Mouse (Mus musculus): ENCODE measurements around the gene Dhx16. TPM values are rescaled to one million over a fixed set of nuclear protein-coding genes. Genes with fewer than 3 reads are reported as not detected.

The Dhx16 gene
- polyA plus RNA-seq (2016; fragmentation: Nextera tagmentation; extraction: Ambion mirVana): 52.6 and 60.7 TPM in 2 replicates

DNA sequence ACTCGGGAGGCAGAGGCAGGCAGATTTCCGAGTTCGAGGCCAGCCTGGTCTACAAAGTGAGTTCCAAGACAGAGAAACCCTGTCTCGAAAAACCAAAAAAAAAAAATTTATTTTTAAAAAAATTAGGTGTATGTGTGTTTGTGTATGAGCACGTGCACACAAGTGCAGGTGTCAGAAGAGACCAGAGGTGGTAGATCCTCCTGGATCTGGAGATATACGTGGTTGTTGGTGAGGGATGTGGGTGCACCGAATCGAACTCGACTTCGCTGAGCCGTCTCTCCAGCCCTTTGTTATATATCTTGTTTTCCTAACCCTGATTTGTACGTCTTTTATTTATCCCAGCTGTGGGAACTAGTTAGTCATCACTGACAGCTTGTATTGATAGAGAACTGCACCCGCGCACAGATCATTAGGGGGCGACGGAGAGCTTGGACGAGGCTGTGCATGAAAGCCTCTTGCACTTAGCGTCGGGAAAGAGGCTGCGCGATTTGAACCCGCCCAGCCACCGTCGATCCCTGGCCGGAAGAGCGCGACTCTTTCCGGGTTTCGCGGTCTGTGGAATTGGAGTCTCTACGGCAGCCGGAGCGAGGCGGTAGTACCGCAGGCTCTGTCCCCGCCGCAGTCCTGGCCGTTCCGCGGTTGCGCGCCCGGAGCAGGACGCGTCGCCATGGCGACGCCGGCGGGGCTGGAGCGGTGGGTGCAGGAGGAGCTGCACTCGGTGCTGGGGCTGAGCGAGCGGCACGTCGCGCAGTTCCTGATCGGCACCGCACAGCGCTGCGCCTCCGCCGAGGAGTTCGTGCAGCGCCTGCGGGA, at the start of gene Dhx16:
Gene Dhx16 (plus strand): TSS at position 575 of the 813 bp plus-strand sequence.
- peaks cover 15% of the 10 kb centered on the region for H3K4me1 ChIP-seq
- WGBS: 6% methylated on average over 66 of the region's 66 CpGs
- no peaks in the 10 kb centered on the region for H3K27me3 ChIP-seq (replicated peaks; ENCODE audit: low read depth, poor library complexity, severe bottlenecking)
- peak; percentile 97 for DNase-seq (ENCODE audit: low spot score)
- H3K27ac ChIP-seq (replicated peaks): peak within 1 kb of the TSS; percentile 87
- H3K36me3 ChIP-seq (replicated peaks): peaks cover 62% of the 10 kb centered on the region
- H3K9me3 ChIP-seq: no peaks in the 10 kb centered on the region
- H3K4me3 ChIP-seq: peak within 1 kb of the TSS; percentile 98

DNA sequence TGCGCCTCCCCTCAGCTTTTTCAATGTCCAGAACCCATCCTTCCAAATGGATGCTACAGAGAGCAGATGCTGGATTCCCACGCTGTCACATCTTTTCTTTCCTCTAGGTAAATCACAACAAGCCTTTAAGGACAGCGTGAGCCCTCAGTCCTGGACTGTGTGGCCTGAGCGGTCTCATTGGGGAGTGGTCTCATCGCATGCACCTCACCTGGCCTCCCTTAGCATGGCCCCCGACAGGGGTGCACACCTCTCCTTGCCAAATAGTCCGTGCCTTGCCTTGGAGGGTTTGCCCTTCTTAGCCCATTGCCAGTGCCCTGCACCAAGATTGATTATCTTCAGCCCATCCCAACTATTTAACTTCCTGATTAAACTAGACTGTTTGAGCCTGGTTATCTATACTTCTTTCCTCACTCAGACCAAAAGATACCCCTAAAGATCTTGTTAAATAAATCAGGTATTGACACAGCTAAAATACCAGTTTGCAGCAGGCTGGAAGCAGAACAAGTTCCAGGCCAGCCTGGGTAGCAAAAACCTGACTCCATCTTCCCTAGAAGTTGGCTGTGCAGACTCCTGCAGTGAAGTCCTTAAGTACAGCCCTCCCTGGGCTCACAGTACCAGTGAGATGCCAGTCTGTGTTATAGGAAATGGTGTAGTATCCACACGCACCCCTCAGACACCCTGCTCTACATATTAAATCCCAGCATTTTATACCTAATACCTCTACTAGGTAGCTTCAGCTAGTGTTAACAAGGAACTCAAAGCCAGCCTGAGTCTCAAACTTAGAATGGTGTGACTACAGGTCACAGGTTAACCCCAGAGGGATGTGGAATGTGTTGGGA, 47.0 kb upstream of the Dhx16 start:
- peaks cover 87% of the 10 kb centered on the region for H3K36me3 ChIP-seq (replicated peaks)
- H3K4me1 ChIP-seq: peaks cover 37% of the 10 kb centered on the region
- H3K4me3 ChIP-seq: peak overlapping the region; percentile 70; the same call in 1 of the 2 replicates
- no peaks in the 10 kb centered on the region for H3K27me3 ChIP-seq (replicated peaks; ENCODE audit: low read depth, poor library complexity, severe bottlenecking)
- H3K27ac ChIP-seq (replicated peaks): no peak overlapping the region
- DNase-seq (ENCODE audit: low spot score): no peak
- WGBS: 71% methylated on average over 8 of the region's 8 CpGs
- no peaks in the 10 kb centered on the region for H3K9me3 ChIP-seq

DNA sequence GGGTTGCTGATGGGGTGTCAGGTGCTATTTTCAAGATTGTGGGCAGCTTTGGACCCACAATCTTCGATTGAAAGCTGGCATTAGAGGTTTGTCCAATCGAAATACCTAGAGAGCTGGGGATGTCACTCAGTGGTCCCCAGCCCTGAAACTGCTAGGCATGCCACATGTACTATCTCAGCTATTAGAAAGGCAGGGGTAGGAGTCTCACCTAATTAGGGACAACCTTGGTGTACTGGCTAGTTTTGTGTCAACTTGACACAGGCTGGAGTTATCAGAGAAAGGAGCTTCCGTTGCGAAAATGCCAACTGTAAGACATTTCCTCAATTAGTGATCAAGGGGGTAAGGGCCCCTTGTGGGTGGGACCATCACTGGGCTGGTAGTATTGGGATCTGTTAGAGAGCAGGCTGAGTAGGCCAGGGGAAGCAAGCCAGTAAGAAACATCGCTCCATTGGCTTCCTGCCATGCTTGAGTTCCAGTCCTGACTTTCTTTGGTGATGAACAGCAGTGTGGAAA, 46.3 kb upstream of the Dhx16 start:
- no peak for DNase-seq (ENCODE audit: low spot score)
- Histone ChIP-seq H3K27me3 (replicated peaks; ENCODE audit: low read depth, poor library complexity, severe bottlenecking) (no peaks in the 10 kb centered on the region), H3K9me3 (no peaks in the 10 kb centered on the region), H3K27ac (replicated peaks) (no peak overlapping the region), H3K36me3 (replicated peaks) (peaks cover 80% of the 10 kb centered on the region), H3K4me1 (peaks cover 37% of the 10 kb centered on the region), H3K4me3 (peak overlapping the region; percentile 70; the same call in 1 of the 2 replicates)
- WGBS: 26% methylated on average over 5 of the region's 5 CpGs

DNA sequence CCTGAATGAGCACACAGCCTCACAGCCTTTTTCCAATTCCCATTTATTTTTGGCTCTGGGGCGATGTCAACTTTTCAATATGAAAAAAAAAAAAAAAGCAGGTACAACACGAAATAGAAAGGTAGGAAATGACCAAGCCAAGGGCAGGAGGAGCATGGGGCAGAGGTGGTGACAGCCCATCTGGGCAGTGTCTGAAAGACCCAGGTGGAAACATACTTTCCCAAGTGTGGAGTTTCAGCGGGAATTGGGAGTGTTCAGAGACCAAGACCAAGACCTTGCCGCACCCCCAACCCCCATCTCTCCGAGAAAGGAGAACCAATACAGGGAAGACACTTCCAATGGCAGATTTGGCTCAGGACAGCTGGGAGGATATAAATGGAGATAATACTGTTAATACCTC, 45.7 kb upstream of the Dhx16 start:
- peaks cover 77% of the 10 kb centered on the region for H3K36me3 ChIP-seq (replicated peaks)
- no peak overlapping the region for H3K27ac ChIP-seq (replicated peaks)
- peaks cover 37% of the 10 kb centered on the region for H3K4me1 ChIP-seq
- peak overlapping the region; percentile 70 for H3K4me3 ChIP-seq
- 59% methylated on average over 5 of the region's 5 CpGs for WGBS
- no peaks in the 10 kb centered on the region for H3K27me3 ChIP-seq (replicated peaks; ENCODE audit: low read depth, poor library complexity, severe bottlenecking)
- H3K9me3 ChIP-seq: no peaks in the 10 kb centered on the region
- DNase-seq (ENCODE audit: low spot score): no peak

DNA sequence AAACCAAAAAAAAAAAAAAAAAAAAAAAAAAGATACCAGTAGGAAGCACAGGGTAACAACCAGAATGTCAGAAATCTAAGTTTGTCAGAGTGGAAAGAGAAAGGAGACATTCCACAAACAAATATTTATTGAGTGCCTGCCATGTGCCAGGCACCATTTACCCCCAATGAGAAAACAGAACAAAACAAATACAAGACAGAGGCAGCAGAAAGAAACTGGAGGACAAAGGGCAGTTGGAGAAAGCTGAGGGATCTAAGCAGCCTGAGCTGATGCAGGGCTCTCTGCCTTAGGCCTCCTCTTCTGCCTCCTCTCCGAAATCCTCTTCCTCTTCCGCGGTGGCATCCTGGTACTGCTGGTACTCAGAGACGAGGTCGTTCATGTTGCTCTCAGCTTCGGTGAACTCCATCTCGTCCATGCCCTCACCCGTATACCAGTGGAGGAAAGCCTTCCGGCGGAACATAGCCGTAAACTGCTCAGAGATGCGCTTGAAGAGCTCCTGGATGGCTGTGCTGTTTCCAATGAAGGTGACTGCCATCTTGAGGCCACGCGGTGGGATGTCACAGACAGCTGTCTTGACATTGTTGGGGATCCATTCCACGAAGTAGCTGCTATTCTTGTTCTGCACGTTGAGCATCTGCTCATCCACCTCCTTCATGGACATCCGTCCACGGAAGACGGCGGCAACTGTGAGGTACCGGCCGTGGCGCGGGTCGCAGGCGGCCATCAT, 44.8 kb upstream of the Dhx16 start:
- Histone ChIP-seq H3K9me3 (no peaks in the 10 kb centered on the region), H3K27ac (replicated peaks) (peak overlapping the region; percentile 95; the same call in 1 of the 2 replicates), H3K4me3 (peak overlapping the region; percentile 70), H3K27me3 (replicated peaks; ENCODE audit: low read depth, poor library complexity, severe bottlenecking) (no peaks in the 10 kb centered on the region), H3K4me1 (peaks cover 41% of the 10 kb centered on the region), H3K36me3 (replicated peaks) (peaks cover 74% of the 10 kb centered on the region)
- DNase-seq (ENCODE audit: low spot score): no peak
- 83% methylated on average over 26 of the region's 26 CpGs for WGBS

DNA sequence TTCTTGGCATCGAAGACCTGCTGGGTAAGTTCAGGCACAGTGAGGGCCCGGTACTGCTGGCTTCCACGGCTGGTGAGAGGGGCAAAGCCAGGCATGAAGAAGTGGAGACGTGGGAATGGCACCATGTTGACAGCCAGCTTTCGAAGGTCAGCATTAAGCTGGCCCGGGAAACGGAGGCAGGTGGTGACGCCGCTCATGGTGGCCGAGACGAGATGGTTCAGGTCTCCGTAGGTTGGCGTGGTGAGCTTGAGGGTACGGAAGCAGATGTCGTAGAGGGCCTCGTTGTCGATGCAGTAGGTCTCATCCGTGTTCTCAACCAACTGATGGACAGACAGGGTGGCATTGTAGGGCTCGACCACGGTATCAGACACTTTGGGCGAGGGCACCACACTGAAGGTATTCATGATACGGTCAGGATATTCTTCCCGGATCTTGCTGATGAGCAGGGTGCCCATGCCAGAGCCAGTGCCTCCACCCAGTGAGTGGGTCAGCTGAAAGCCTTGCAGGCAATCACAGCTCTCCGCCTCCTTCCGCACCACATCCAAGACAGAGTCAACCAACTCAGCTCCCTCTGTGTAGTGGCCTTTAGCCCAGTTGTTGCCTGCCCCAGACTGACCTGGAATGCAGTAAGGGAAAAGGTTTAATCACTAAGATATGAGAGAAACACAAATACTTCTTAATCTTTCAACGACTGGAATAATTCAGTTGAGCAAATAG, 44.0 kb upstream of the Dhx16 start:
- H3K36me3 ChIP-seq (replicated peaks): peaks cover 67% of the 10 kb centered on the region
- 79% methylated on average over 26 of the region's 26 CpGs for WGBS
- H3K4me3 ChIP-seq: peak overlapping the region; percentile 70
- no peaks in the 10 kb centered on the region for H3K27me3 ChIP-seq (replicated peaks; ENCODE audit: low read depth, poor library complexity, severe bottlenecking)
- no peaks in the 10 kb centered on the region for H3K9me3 ChIP-seq
- peaks cover 34% of the 10 kb centered on the region for H3K4me1 ChIP-seq
- peak overlapping the region; percentile 95 for H3K27ac ChIP-seq (replicated peaks)
- DNase-seq (ENCODE audit: low spot score): no peak

DNA sequence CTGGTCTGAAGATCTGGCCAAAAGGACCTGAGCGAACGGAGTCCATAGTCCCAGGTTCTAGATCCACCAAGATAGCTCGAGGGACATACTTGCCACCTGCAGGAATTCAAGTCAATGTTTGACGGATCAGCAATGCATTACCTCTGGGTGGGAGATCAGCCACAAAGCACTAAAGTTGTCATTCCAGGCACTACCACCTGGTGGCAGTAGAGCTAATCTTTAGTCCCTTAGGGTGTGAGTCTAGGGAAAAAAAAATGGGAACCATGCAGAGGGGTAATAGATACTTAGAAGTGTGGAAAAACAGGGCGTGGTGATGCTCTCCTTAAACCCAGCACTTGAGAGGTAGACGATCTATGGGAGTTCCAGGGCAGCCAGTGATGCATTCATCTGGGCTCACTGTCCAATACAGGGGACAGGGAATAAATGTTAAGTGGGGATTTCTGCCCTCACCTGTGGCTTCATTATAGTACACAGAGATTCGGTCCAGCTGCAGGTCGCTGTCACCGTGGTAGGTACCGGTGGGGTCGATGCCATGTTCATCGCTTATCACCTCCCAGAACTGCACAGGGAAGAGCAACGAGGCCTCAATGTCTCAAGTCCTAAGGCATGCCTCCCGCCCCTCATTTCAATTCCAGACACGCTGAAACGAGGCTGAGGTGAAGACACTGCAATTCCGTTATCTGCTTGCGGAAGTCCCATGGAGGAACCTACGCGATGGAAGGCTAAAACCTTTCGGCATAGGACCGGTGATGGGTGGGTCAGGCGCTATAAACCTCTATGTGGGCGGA, 43.2 kb upstream of the Dhx16 start:
- DNase-seq (ENCODE audit: low spot score): peak; percentile 77
- Histone ChIP-seq H3K36me3 (replicated peaks) (peaks cover 59% of the 10 kb centered on the region), H3K9me3 (no peaks in the 10 kb centered on the region), H3K27me3 (replicated peaks; ENCODE audit: low read depth, poor library complexity, severe bottlenecking) (no peaks in the 10 kb centered on the region), H3K4me1 (peaks cover 32% of the 10 kb centered on the region), H3K27ac (replicated peaks) (peak overlapping the region; percentile 95), H3K4me3 (peak overlapping the region; percentile 70)
- WGBS: 11% methylated on average over 24 of the region's 24 CpGs

DNA sequence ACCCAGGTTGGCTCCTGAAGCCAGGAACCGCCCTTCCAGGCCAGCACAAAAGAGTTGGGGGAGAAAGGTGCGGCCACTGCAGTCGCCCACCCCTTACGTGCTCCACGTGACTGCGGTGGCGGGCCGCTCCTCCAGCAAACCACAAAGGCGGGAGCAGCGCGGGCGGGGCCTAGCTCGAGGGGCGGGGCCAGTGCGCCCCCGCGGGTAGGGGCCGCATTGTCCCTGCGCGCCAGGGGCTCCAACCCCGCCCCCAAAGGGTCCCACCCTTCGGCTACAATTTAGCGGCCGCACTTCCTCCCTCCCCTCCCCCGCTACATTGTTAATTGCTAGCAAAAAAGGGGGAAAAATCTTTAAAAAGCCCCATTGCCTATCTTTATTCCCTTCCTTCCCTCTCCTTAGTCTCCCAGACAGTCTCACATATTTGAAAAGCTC, 42.6 kb upstream of the Dhx16 start:
- peaks cover 53% of the 10 kb centered on the region for H3K36me3 ChIP-seq (replicated peaks)
- H3K27ac ChIP-seq (replicated peaks): peak overlapping the region; percentile 95
- DNase-seq (ENCODE audit: low spot score): peak; percentile 96
- H3K9me3 ChIP-seq: no peaks in the 10 kb centered on the region
- H3K4me1 ChIP-seq: peaks cover 33% of the 10 kb centered on the region
- H3K27me3 ChIP-seq (replicated peaks; ENCODE audit: low read depth, poor library complexity, severe bottlenecking): no peaks in the 10 kb centered on the region
- H3K4me3 ChIP-seq: peak overlapping the region; percentile 70
- under 1% methylated on average over 25 of the region's 25 CpGs for WGBS

DNA sequence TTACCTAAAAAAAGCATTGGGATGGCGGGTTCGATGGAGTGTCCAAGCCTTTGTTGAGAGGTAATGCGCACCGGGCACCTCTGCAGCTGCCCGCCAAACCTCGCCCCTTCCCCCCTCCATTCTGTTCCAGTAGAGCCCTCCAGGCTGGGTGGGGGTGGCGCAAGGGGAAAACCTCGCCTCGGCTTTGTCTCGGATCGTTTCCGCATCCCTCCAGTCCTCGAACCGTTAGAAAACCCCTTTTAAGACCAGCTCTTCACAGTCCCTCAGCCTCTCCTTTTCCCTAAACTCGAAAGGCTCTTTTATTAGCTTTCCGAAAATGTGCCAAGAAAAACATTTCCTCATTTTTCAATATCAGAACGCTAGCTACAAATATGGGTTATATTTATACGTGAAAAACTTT, 42.1 kb upstream of the Dhx16 start:
- H3K27me3 ChIP-seq (replicated peaks; ENCODE audit: low read depth, poor library complexity, severe bottlenecking): no peaks in the 10 kb centered on the region
- H3K27ac ChIP-seq (replicated peaks): peak overlapping the region; percentile 95
- under 1% methylated on average over 18 of the region's 18 CpGs for WGBS
- peaks cover 36% of the 10 kb centered on the region for H3K4me1 ChIP-seq
- H3K36me3 ChIP-seq (replicated peaks): peaks cover 48% of the 10 kb centered on the region
- H3K9me3 ChIP-seq: no peaks in the 10 kb centered on the region
- peak overlapping the region; percentile 70 for H3K4me3 ChIP-seq
- DNase-seq (ENCODE audit: low spot score): peak; percentile 79

DNA sequence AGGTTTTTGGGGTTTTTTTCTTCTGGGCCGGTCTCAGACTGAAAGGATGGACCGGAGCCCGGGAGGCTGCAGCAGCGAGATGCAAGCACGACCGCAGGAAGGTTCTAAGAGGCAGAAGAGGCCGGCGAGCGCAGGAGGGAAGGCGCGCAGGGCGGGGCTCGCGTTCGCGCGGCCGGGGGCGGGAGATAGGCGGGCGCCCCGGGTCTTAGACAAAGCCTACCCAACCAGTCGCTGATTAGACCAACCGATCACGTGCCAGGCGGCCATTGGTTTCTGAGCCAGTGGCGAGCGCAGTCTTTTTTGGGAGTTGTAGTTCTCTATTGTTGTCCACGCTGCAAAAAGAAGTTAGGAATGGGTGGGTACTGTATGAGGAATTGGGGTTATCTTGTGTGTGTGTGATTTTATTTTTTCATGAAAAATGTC, 41.5 kb upstream of the Dhx16 start, which contains the start of gene Tubb5:
Gene Tubb5 (minus strand): TSS at position 185 of the 423 bp plus-strand sequence.
- DNase-seq (ENCODE audit: low spot score): peak; percentile 98
- H3K9me3 ChIP-seq: no peaks in the 10 kb centered on the region
- peaks cover 42% of the 10 kb centered on the region for H3K36me3 ChIP-seq (replicated peaks)
- peak within 1 kb of the TSS; percentile 95 for H3K27ac ChIP-seq (replicated peaks)
- H3K4me1 ChIP-seq: peaks cover 42% of the 10 kb centered on the region
- H3K4me3 ChIP-seq: peak within 1 kb of the TSS; percentile 70
- H3K27me3 ChIP-seq (replicated peaks; ENCODE audit: low read depth, poor library complexity, severe bottlenecking): no peaks in the 10 kb centered on the region
- under 1% methylated on average over 29 of the region's 29 CpGs for WGBS

DNA sequence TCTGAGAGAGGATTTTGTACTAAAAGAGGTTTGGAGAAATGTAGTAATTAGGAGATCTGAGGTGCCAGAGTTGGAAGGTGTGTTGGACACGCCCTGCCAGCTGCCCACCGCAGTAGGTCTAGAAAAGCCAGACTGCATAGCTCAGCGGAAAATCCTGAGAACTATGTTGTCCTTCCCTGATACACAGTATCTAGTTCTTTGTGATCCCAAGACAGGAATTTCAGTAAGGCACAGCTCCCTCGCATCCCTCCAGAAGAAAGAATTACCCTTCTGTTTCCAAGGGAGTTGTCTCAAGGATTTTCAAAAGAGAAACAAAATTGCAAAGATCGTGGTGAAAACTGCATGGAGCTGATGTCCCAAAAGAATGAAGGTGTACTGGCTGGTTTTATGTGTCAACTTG, 41.0 kb upstream of the Dhx16 start:
- Histone ChIP-seq H3K27me3 (replicated peaks; ENCODE audit: low read depth, poor library complexity, severe bottlenecking) (no peaks in the 10 kb centered on the region), H3K4me1 (peaks cover 44% of the 10 kb centered on the region), H3K9me3 (no peaks in the 10 kb centered on the region), H3K27ac (replicated peaks) (peak overlapping the region; percentile 95), H3K4me3 (peak overlapping the region; percentile 70), H3K36me3 (replicated peaks) (peaks cover 37% of the 10 kb centered on the region)
- WGBS: 3% methylated on average over 5 of the region's 5 CpGs
- peak; percentile 52 for DNase-seq (ENCODE audit: low spot score)
